Mouse (Mus musculus): ENCODE results near the gene Pld1.
A peak's percentile ranks its signal among the peaks of the same experiment; 100 is the strongest.

The Pld1 gene

GRCm38 (mm10) chr3:28158916-28159315 is 220.4 kb downstream of the Pld1 start:
- no peak for DNase-seq (ENCODE audit: low spot score)

GRCm38 (mm10) chr3:28162346-28162745 is 223.9 kb downstream of the Pld1 start:
- no peak for DNase-seq (ENCODE audit: low spot score)

GRCm38 (mm10) chr3:28164678-28165077 is 226.2 kb downstream of the Pld1 start:
- DNase-seq (ENCODE audit: low spot score) = no peak

- peak; percentile 75 for DNase-seq (ENCODE audit: low spot score)
These were observed 227.1 kb downstream of the Pld1 start for GRCm38 (mm10) chr3:28165598-28165997.

- DNase-seq (ENCODE audit: low spot score) = no peak
These were observed 229.5 kb downstream of the Pld1 start for GRCm38 (mm10) chr3:28167796-28168505.

- DNase-seq (ENCODE audit: low spot score) = peak; percentile 29
These were observed 232.6 kb downstream of the Pld1 start for GRCm38 (mm10) chr3:28170911-28171618.

- no peak for DNase-seq (ENCODE audit: low spot score)
These were observed 237.8 kb downstream of the Pld1 start for GRCm38 (mm10) chr3:28175997-28176967.

- DNase-seq (ENCODE audit: low spot score) = no peak
These were observed 239.8 kb downstream of the Pld1 start for GRCm38 (mm10) chr3:28178333-28178732.
